Mouse (Mus musculus) MEL (cell line): Measurements from ENCODE around the gene Rftn1. TPM values are rescaled to one million over a fixed set of nuclear protein-coding genes. Genes with fewer than 3 reads are reported as not detected.

Experiments used
- DNase-seq: peaks from one replicate; pipeline ENCODE4 v3.0.0; 2011; ENCODE audit warnings: low read depth, low spot score
- H3K27ac ChIP-seq: 2 replicates; pipeline ENCODE4 v1.5.1; 2012; ENCODE audit warnings: low read depth, mild to moderate bottlenecking, control low read depth, low read length, moderate library complexity; ENCODE audit not compliant: control insufficient read depth
- H3K27me3 ChIP-seq, 2 experiments: fragments of 150-350 bp in 1 of 2; sonication (generic) in 1 of 2; 2 replicates each; pipeline ENCODE4 v1.6.1; 2012; ENCODE audit warnings: low read length in 2 of 2, mild to moderate bottlenecking in 2 of 2, improper control_type of control experiment in 1 of 2, moderate library complexity in 1 of 2; ENCODE audit not compliant: insufficient read depth in 2 of 2, control insufficient read depth in 1 of 2
- H3K36me3 ChIP-seq, 2 experiments: 2 replicates each; pipeline ENCODE4 v1.6.1; 2012 to 2014; ENCODE audit warnings: low read length in 2 of 2, improper control_type of control experiment in 1 of 2, inconsistent platforms in 1 of 2, mild to moderate bottlenecking in 1 of 2; ENCODE audit not compliant: insufficient read depth in 2 of 2, control insufficient read depth in 1 of 2
- H3K4me1 ChIP-seq, 2 experiments: fragments of 150-350 bp in 1 of 2; sonication (generic) in 1 of 2; 2 replicates each; pipeline ENCODE4 v1.6.1; 2012; ENCODE audit warnings: low read length in 2 of 2, improper control_type of control experiment in 1 of 2, mild to moderate bottlenecking in 1 of 2; ENCODE audit not compliant: insufficient read depth in 2 of 2, control insufficient read depth in 1 of 2
- H3K4me3 ChIP-seq, 2 experiments: fragments of 150-350 bp in 1 of 2; sonication (generic) in 1 of 2; 2 replicates each; pipeline ENCODE4 v1.5.1; 2012; ENCODE audit warnings: low read depth in 2 of 2, low read length in 2 of 2, mild to moderate bottlenecking in 2 of 2, moderate library complexity in 2 of 2, control low read depth in 1 of 2, improper control_type of control experiment in 1 of 2; ENCODE audit not compliant: control insufficient read depth in 1 of 2, insufficient read depth in 1 of 2
- H3K79me2 ChIP-seq: 2 replicates; pipeline ENCODE4 v1.6.1; 2012; ENCODE audit warnings: mild to moderate bottlenecking, low read length, moderate library complexity; ENCODE audit not compliant: control insufficient read depth, poor library complexity, insufficient read depth
- H3K9ac ChIP-seq: 2 replicates; pipeline ENCODE4 v1.6.1; 2012; ENCODE audit warnings: low read depth, mild to moderate bottlenecking, control low read depth, low read length, moderate library complexity; ENCODE audit not compliant: control insufficient read depth, poor library complexity, severe bottlenecking
- H3K9me3 ChIP-seq: fragments of 150-350 bp; sonication (generic); replicated peaks from 2 replicates; pipeline ENCODE4 v1.6.1; 2012; ENCODE audit warnings: mild to moderate bottlenecking, low read length, improper control_type of control experiment, moderate library complexity; ENCODE audit not compliant: insufficient read depth
- BHLHE40 ChIP-seq: IDR thresholded peaks from 2 replicates; pipeline ENCODE4 v1.6.1; 2012; ENCODE audit warnings: low read depth, mild to moderate bottlenecking, inconsistent platforms, low read length, improper control_type of control experiment, borderline replicate concordance
- CTCF ChIP-seq, 3 experiments: IDR thresholded peaks in 2 of 3; conservative IDR thresholded peaks in 1 of 3; 2 replicates each; pipeline ENCODE4 v1.5.1; 2011 to 2012; ENCODE audit warnings: low read length in 3 of 3, low read depth in 2 of 3, mild to moderate bottlenecking in 2 of 3, improper control_type of control experiment in 1 of 3, inconsistent platforms in 1 of 3, mixed read lengths in 1 of 3, moderate library complexity in 1 of 3; ENCODE audit not compliant: control insufficient read depth in 1 of 3, insufficient read depth in 1 of 3, poor library complexity in 1 of 3, severe bottlenecking in 1 of 3
- E2F4 ChIP-seq: IDR thresholded peaks from 2 replicates; pipeline ENCODE4 v1.6.1; 2011; ENCODE audit warnings: low read depth, low read length, improper control_type of control experiment, borderline replicate concordance
- ELF1 ChIP-seq: IDR thresholded peaks from 2 replicates; pipeline ENCODE4 v1.6.1; 2014; ENCODE audit warnings: low read depth, mild to moderate bottlenecking, inconsistent platforms, low read length, improper control_type of control experiment, moderate library complexity
- ETS1 ChIP-seq: IDR thresholded peaks from 2 replicates; pipeline ENCODE4 v1.6.1; 2012; ENCODE audit warnings: low read depth, mild to moderate bottlenecking, inconsistent platforms, low read length, improper control_type of control experiment, moderate library complexity
- GABPA ChIP-seq: IDR thresholded peaks from 2 replicates; pipeline ENCODE4 v1.6.1; 2012; ENCODE audit warnings: low read depth, mild to moderate bottlenecking, inconsistent platforms, low read length, improper control_type of control experiment, moderate library complexity
- GATA1 ChIP-seq: IDR thresholded peaks from 2 replicates; pipeline ENCODE4 v1.6.1; 2011; ENCODE audit warnings: low read depth, low read length, improper control_type of control experiment
- HCFC1 ChIP-seq: IDR thresholded peaks from 2 replicates; pipeline ENCODE4 v1.6.1; 2012; ENCODE audit warnings: low read depth, mild to moderate bottlenecking, inconsistent platforms, low read length, improper control_type of control experiment, moderate library complexity
- MAX ChIP-seq: IDR thresholded peaks from 2 replicates; pipeline ENCODE4 v1.6.1; 2011; ENCODE audit warnings: low read length, improper control_type of control experiment
- MAZ ChIP-seq: IDR thresholded peaks from 2 replicates; pipeline ENCODE4 v1.6.1; 2012; ENCODE audit warnings: low read depth, mild to moderate bottlenecking, inconsistent platforms, low read length, improper control_type of control experiment
- MXI1 ChIP-seq: IDR thresholded peaks from 2 replicates; pipeline ENCODE4 v1.6.1; 2011; ENCODE audit warnings: mild to moderate bottlenecking, low read depth, low read length, improper control_type of control experiment
- MYB ChIP-seq: IDR thresholded peaks from 2 replicates; pipeline ENCODE4 v1.6.1; 2011; ENCODE audit warnings: mild to moderate bottlenecking, low read depth, low read length, improper control_type of control experiment
- MYC ChIP-seq: IDR thresholded peaks from 2 replicates; pipeline ENCODE4 v1.6.1; 2011; ENCODE audit warnings: low read depth, mild to moderate bottlenecking, low read length, improper control_type of control experiment, moderate library complexity
- NELFE ChIP-seq: IDR thresholded peaks from 2 replicates; pipeline ENCODE4 v1.6.1; 2011; ENCODE audit warnings: low read depth, low read length, improper control_type of control experiment
- POLR2AphosphoS2 ChIP-seq: IDR thresholded peaks from 2 replicates; pipeline ENCODE4 v1.6.1; 2011; ENCODE audit warnings: low read length, improper control_type of control experiment
- POLR2AphosphoS5 ChIP-seq: IDR thresholded peaks from 2 replicates; pipeline ENCODE4 v1.6.1; 2012; ENCODE audit warnings: low read depth, borderline replicate concordance, mild to moderate bottlenecking, inconsistent platforms, low read length, moderate library complexity, mixed read lengths
- RAD21 ChIP-seq: IDR thresholded peaks from 2 replicates; pipeline ENCODE4 v1.6.1; 2011; ENCODE audit warnings: mild to moderate bottlenecking, low read depth, low read length, improper control_type of control experiment
- RCOR1 ChIP-seq: IDR thresholded peaks from 2 replicates; pipeline ENCODE4 v1.6.1; 2012; ENCODE audit warnings: low read depth, mild to moderate bottlenecking, inconsistent platforms, low read length, improper control_type of control experiment
- SIN3A ChIP-seq: IDR thresholded peaks from 2 replicates; pipeline ENCODE4 v1.6.1; 2012; ENCODE audit warnings: low read length, improper control_type of control experiment, inconsistent platforms
- TAL1 ChIP-seq: IDR thresholded peaks from 2 replicates; pipeline ENCODE4 v1.6.1; 2012; ENCODE audit warnings: mild to moderate bottlenecking, inconsistent platforms, low read length, moderate library complexity, mixed read lengths
- TBP ChIP-seq: IDR thresholded peaks from 2 replicates; pipeline ENCODE4 v1.8.0; 2011; ENCODE audit warnings: low read depth, low read length, improper control_type of control experiment
- TCF12 ChIP-seq: IDR thresholded peaks from 2 replicates; pipeline ENCODE4 v1.6.1; 2014; ENCODE audit warnings: low read depth, mild to moderate bottlenecking, inconsistent platforms, low read length, improper control_type of control experiment, moderate library complexity
- USF1 ChIP-seq: IDR thresholded peaks from 2 replicates; pipeline ENCODE4 v1.6.1; 2014; ENCODE audit warnings: low read depth, mild to moderate bottlenecking, inconsistent platforms, low read length, improper control_type of control experiment, moderate library complexity
- USF2 ChIP-seq, 2 experiments: IDR thresholded peaks; 2 replicates each; pipeline ENCODE4 v1.6.1; 2011 to 2012; ENCODE audit warnings: improper control_type of control experiment in 2 of 2, low read length in 2 of 2, borderline replicate concordance in 1 of 2, inconsistent platforms in 1 of 2, low read depth in 1 of 2, mild to moderate bottlenecking in 1 of 2; ENCODE audit not compliant: insufficient read depth in 1 of 2
- ZC3H11A ChIP-seq: IDR thresholded peaks from 2 replicates; pipeline ENCODE4 v1.6.1; 2012; ENCODE audit warnings: low read depth, mild to moderate bottlenecking, inconsistent platforms, low read length, improper control_type of control experiment
- ZKSCAN1 ChIP-seq: IDR thresholded peaks from 2 replicates; pipeline ENCODE4 v1.6.1; 2012; ENCODE audit warnings: low read depth, mild to moderate bottlenecking, inconsistent platforms, low read length, improper control_type of control experiment, moderate library complexity
- ZMIZ1 ChIP-seq: IDR thresholded peaks from 2 replicates; pipeline ENCODE4 v1.6.1; 2012; ENCODE audit warnings: low read depth, mild to moderate bottlenecking, inconsistent platforms, low read length, improper control_type of control experiment, moderate library complexity
- polyA plus RNA-seq, 2 experiments: library from polyadenylated mRNA; stranded (reverse) in 1 of 2; unstranded in 1 of 2; fragments of >175 nt in 1 of 2; fragments of >200 nt in 1 of 2; gene quantifications; 2 replicates each; pipeline versions ENCODE4 v1.2.1 to v1.2.4; 2012; ENCODE audit warnings: low replicate concordance in 2 of 2, low read depth in 1 of 2; ENCODE audit not compliant: insufficient read length in 2 of 2, insufficient read depth in 1 of 2, missing spikeins in 1 of 2
- total RNA-seq: library from RNA; depleted of rRNA; stranded (reverse); fragments of 300-350 nt; gene quantifications from 2 replicates; pipeline ENCODE4 v1.2.3, GENCODE M21; 2012

Gene Rftn1
- total and polyA plus RNA-seq, 3 experiments: 70.2 to 76.1 TPM; not detected in 1

DNA sequence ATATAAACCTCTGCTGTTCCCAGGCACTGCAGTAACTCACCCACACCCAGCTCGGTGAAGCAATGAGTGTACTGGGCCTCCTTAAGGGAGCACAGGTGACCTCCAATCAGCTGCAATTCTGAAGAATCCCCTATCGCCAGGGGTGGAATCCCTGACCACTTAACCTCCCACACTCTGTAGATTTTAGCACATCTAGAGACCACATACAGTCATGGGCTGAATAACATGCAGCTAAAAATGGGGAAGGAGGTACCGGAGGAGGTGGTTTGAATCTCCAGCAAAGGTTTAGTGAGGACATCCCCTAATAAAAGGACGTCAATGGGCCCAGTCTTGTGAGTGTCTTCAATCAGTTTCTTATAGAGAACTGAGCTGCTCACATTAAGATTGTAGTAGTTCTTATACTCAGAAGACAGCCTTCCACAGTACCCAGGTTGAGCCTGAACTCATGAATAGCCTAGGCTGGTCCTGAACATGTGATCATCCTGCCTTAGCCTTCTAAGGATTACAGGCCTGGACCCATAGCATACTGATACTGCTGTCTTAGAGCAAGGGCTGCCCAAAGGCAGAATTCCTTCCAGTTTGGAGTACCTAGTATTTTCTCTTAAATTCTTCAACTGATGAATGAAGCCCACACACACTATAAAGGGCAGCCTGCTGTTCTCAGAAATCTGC, 9.4 kb downstream of the Rftn1 start:
- no peak for TF ChIP-seq HCFC1
- TF ChIP-seq SIN3A: no peak
- TF ChIP-seq TAL1: no peak
- no peak for TF ChIP-seq MYB
- no peak for TF ChIP-seq POLR2AphosphoS5
- TF ChIP-seq ZMIZ1: no peak
- no peak for TF ChIP-seq ZC3H11A
- no peak for TF ChIP-seq ELF1
- TF ChIP-seq TBP: no peak
- TF ChIP-seq GATA1: no peak
- no peak for TF ChIP-seq MAX
- no peak for TF ChIP-seq GABPA
- no peak for TF ChIP-seq POLR2AphosphoS2
- no peak for TF ChIP-seq USF2 (IDR thresholded peaks at IDR 0.05; ENCODE audit: borderline replicate concordance in 1 of 2, insufficient read depth in 1 of 2, low read depth in 1 of 2, low read length in 2 of 2)
- no peak for TF ChIP-seq MXI1
- TF ChIP-seq E2F4: no peak

DNA sequence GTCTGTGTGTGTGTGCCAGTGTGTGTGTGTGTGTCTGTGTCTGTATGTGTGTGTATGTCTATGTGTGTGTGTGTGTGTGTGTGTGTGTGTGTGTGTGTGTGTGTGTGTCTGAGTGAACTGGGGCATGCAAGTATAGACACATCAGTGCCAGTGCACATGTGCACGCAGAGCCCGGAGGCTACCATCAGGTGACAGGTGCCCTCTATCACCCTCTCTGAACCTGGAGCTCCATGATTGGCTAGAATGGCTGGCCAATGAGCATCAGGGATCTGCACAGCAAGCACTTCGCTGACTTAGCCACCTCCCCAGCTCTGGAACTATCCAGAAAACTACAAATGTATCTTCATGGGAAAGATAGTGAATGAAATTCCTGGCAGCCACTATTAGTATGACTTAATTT, 16.7 kb downstream of the Rftn1 start:
- Histone ChIP-seq H3K36me3 (peaks cover 0 to 11% of the 10 kb centered on the region in 2 experiments; a peak in 2 of 4 replicates), H3K4me1 (no peaks in the 10 kb centered on the region), H3K27ac (no peak overlapping the region), H3K27me3 (no peaks in the 10 kb centered on the region), H3K9ac (no peak overlapping the region), H3K4me3 (no peak overlapping the region), H3K9me3 (no peaks in the 10 kb centered on the region), H3K79me2 (peaks cover 17% of the 10 kb centered on the region)
- no peak for DNase-seq
- no peak for TF ChIP-seq MYC
- TF ChIP-seq RAD21: no peak
- no peak for TF ChIP-seq HCFC1
- no peak for TF ChIP-seq ZKSCAN1
- no peak for TF ChIP-seq RCOR1
- no peak for TF ChIP-seq ZMIZ1
- TF ChIP-seq NELFE: no peak
- TF ChIP-seq CTCF (IDR thresholded peaks at IDR 0.05 in 2 of 3, conservative IDR thresholded peaks at IDR 0.05 in 1 of 3; ENCODE audit: control insufficient read depth in 1 of 3, insufficient read depth in 1 of 3, low read depth in 2 of 3, low read length in 3 of 3, poor library complexity in 1 of 3, severe bottlenecking in 1 of 3): no peak
- no peak for TF ChIP-seq ZC3H11A
- TF ChIP-seq USF1: no peak
- TF ChIP-seq SIN3A: no peak
- no peak for TF ChIP-seq ELF1
- TF ChIP-seq TCF12: no peak
- TF ChIP-seq MAZ: no peak
- no peak for TF ChIP-seq POLR2AphosphoS5
- TF ChIP-seq GABPA: no peak
- TF ChIP-seq ETS1: no peak
- no peak for TF ChIP-seq BHLHE40

More for the DNA sequence above, 9.4 kb downstream of the Rftn1 start:
- Histone ChIP-seq H3K9ac (no peak overlapping the region), H3K4me3 (no peak overlapping the region), H3K4me1 (no peaks in the 10 kb centered on the region), H3K79me2 (peaks cover 35% of the 10 kb centered on the region), H3K27ac (no peak overlapping the region), H3K36me3 (peaks cover 0 to 8% of the 10 kb centered on the region in 2 experiments; a peak in 2 of 4 replicates), H3K27me3 (no peaks in the 10 kb centered on the region), H3K9me3 (no peaks in the 10 kb centered on the region)
- DNase-seq: no peak
